Mouse (Mus musculus) c-Kit-positive CD71-positive TER-119-positive erythroid progenitor cells, embryonic 14.5 days (primary cell): ENCODE measurements around the gene Crybg3.

Source experiments
- DNase-seq: peaks from one replicate; pipeline ENCODE4 v3.0.0-alpha.2; 2013; ENCODE audit warnings: low spot score

Crybg3 gene

GRCm38 (mm10) chr16:59579237-59579636 is 21.5 kb downstream of the Crybg3 start:
- no peak for DNase-seq

DNA sequence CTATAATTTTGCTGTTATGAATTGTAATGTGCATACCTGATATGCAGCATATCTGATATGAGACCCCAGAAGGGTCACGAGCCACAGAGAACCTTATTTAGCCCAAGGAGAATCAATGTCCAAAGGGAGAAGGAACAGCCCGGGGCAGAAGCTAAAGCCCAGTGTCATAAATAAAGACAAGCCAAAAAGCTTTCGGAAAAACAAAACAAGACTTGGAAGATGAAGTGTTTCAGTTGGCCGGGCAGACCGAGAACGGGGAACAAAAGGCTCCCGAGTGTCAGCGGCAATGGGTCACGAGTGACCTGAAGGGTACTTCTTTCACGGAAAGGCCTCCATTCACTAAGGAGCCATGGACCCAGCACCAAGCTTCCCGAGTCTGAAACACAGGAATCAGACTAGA is 26.8 kb downstream of the Crybg3 start:
- DNase-seq: no peak

DNA sequence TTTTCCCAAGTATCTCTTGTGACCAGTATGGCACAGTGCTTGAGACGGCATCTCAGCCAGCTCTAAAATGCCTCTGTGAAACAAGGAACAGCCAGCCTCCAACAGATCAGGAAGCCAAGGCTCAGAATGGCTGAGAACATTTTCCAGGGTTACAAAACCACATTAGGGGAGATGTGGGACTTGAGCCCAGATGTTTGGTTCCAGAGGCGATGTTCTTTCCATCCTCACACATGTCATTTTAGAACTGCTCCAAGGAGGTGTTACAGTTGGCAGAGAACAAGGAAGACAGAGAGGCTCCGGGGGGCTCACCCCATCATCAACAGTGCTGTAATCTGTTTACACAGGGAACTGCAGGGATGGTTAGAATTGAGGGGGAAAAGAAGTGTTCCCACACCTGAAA is 28.1 kb downstream of the Crybg3 start:
- DNase-seq: no peak

- no peak for DNase-seq
Observed at GRCm38 (mm10) chr16:59570807-59571206, 30.0 kb downstream of the Crybg3 start.

DNA sequence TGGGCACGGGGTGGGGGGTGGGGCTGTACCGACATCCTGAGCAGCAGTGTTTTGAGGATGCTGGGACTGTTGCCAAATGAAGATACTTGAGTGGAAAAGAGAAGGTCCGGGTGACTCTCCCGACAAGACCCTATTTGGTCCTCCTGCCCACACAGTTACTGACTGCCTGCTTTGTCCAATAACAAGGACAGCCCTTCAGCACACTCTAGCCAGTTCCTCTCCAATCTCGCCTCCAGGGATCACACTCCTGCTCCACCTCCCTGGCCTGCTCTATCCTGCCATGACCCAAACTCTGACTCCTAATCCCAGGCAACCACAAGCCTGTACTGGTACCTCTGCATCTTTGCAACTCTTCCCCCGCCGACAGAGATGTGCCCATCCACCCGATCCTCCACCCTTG is 30.9 kb downstream of the Crybg3 start:
- no peak for DNase-seq

DNA sequence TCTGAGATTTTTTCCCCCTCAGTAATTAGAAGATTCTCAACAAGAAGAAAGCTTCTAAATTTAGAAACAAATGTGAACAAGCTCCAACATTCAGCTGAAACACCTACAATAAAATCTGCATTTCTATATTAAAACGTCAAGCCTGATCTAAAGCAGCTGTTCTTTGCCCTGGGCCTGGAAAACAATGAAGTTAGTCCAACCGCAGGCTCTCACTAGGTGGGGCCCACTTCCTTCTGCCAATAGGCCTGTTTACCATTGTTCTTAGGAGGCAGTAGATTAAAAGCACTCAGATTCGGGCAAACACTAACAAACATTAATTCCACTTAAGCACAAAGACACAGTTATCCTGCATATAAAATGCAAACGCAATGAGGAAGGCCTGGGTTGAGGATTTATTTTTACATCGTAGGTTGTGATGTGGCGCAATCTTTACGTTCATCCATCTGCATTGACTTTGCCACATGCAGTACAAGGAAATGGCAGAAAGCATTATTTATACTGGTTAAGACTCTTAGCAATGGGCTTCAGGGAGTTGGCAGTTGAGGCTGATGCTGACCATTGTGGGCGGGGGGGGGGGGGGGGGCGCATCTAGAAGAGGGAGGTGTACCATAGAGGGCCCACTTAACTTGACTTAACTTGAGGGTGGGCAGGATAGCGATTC is 32.9 kb downstream of the Crybg3 start:
- DNase-seq: no peak

GRCm38 (mm10) chr16:59566437-59566836 is 34.3 kb downstream of the Crybg3 start:
- no peak for DNase-seq

DNA sequence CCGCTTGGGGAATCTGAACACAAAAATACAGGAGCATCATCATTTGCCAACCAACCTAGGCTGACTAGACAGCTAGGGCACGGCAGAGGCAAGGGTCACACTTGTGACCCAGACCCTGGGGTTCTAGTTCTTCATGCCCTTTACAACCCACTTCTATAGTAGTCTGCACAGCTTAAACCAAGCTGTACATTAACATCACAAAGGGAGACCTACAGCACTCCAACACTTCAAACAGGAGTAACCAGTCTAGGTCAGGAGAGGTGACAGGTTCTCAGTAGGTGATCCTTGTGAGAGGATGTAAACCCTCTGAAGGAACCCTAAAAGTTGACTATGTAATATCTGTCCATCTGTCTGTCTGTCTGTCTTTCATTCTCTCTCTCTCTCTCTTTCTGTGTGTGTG is 35.1 kb downstream of the Crybg3 start:
- DNase-seq: no peak

GRCm38 (mm10) chr16:59564025-59564424 is 36.8 kb downstream of the Crybg3 start:
- no peak for DNase-seq

GRCm38 (mm10) chr16:59559300-59560200 is 41.2 kb downstream of the Crybg3 start:
- DNase-seq: no peak

DNA sequence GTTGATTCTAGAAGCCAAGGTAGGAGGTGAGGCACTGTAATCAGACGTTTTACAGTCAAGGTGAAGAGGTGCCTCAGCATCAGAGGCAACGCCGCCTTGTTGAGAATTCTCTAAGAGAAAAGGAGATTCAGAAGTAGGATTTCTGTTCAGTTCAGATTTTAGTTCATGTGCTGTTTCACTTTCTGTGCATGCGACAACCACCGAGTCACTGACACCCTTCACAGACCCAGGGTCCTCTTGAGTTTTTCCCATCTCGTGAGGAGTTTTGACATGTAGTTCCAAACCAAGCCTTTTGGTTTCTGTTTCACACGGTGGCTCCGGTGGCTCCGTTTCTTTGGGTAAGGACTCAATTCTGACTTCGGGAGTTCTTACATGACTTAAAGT is 41.9 kb downstream of the Crybg3 start:
- no peak for DNase-seq

DNA sequence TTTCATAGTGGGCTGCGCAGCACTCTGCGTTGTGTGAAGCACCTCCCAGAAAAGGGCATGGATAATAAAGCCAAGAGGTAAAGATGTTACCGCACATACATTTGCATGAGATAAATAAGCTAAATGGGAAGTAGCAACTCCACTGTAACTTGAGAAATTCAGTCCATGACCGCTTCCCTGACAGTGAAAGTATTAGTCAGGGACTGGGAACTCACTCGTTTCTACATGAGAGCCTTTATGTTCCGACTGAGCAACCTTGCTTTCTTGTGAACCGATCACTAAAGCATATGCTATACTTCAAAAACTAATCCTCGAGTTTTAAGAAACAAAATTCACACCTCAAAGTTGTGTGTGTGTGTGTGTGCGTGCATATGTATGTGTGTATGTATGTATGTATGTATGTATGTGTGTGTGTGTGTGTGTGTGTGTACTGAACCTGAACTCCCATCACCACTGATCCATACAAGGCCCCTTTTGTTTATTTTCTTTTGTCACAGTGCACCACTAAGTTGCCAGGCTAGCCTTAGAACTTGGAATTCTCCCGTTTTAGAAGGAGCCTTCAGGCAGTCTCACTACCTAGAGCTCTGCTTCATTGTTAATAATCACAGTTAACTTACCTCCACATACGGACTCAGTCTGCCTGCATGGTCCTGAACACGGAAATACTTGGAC is 47.2 kb downstream of the Crybg3 start:
- DNase-seq: no peak

GRCm38 (mm10) chr16:59551507-59551906 is 49.3 kb downstream of the Crybg3 start:
- DNase-seq: no peak

- DNase-seq: no peak
Observed at GRCm38 (mm10) chr16:59549631-59550030, 51.1 kb downstream of the Crybg3 start.

GRCm38 (mm10) chr16:59548582-59548947 is 52.2 kb downstream of the Crybg3 start:
- no peak for DNase-seq

DNA sequence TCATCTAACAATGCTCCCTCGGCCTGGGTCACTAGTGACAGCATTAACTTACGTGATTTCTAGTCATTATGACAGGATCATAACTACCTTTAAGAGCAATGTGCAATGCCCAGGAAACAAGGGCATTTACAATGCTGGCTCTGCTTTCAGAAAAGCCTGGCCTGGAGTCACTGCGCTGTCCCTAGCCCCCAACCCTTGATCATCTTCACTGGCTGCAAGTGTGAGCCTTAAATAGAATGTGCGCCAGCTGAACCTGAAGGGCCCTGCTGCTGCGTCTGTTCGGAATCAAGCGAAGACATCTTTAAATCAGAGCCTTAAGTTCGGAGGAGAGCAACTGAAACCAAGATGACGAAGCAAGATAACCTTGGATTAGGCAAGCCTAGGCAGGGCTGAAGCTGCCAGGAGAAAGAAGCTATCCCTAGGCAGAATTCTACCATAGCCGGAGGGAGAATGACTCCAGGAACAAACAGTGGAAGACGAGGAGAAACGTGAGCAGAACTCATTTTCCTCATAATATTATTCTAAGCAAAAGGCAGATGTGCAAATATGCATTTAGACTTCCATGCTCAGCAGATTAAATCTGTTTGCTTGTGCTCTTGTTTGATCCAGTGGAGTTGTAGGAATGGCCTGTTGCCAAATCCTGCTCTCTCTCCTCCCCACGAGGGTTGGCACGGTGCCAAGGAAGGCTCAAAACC is 52.7 kb downstream of the Crybg3 start:
- DNase-seq: no peak

DNA sequence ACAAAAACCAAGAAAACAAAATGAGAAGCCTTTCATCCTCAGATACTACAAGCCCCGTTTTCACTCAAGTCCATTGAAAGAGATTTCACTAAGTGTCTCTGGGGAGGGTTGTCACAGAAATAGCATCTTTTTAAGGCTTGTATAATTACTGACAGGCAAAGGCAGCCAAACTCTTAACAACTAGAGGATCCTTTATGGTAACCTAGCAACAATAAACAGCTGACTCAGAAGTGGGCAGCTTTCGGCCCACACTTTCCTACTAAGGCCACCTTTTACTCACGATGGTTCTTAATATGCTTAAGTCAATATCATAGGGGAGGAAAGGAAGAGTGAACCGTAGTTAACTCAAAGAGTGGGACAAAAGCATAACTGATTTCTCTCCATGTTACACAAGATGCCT is 53.3 kb downstream of the Crybg3 start:
- no peak for DNase-seq

DNA sequence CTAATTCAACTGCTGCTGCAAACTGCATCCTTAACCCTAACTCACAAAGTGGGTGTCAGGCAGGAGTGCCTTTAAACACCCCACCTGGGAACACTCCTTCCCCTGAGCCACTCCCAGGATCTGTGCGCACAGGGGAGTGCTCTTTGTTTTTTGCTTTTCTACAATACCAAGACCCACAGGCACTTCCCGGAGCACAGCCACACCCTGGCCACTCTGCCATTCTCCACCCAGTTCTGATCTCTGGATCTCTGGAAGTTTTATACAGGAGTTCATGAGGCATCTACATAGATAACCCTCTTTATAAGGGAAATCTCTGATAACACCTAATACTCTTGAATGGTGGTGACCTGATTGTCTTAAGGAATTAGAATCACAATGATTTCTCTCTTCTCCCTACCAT is 55.4 kb downstream of the Crybg3 start:
- no peak for DNase-seq

DNA sequence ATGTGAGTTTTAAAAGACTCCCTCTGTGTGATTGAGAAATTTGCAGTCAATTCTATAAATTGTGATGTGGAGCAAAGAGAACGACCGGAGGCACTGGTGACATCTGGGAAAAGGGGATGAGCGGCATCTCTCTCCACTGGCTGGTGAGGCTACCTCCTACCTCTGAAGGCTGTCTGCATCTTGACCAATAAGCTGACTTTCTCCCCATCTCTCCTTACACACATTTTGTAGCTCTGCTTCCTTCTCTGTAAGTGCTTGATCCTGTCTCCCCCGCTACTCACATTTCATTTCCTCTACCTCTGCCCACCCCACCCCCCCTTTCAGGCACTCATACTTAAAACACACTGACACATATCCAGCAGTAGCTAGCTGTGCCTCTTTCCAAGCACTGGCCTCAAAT is 59.4 kb downstream of the Crybg3 start:
- no peak for DNase-seq

GRCm38 (mm10) chr16:59540944-59541343 is 59.8 kb downstream of the Crybg3 start:
- DNase-seq: no peak

GRCm38 (mm10) chr16:59535673-59536072 is 65.1 kb downstream of the Crybg3 start:
- no peak for DNase-seq

DNA sequence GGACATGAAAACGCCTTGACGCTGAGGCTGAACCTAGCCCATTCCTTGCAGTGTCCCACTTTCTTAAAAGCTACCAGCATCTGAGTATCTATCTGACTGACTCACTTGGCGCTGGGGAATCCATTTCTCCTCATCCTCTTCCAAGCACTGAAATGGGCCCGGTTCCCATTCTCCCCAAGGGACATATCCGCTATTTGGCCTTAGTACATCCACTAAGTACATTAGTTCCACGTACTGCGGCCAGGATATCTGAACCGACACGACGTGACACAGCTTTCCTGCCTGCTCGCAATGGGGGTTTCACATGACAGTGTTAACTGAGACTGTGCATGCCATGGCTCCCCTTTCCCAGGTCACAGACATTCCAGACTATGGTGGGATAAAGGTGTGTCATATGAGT is 66.4 kb downstream of the Crybg3 start:
- no peak for DNase-seq

DNA sequence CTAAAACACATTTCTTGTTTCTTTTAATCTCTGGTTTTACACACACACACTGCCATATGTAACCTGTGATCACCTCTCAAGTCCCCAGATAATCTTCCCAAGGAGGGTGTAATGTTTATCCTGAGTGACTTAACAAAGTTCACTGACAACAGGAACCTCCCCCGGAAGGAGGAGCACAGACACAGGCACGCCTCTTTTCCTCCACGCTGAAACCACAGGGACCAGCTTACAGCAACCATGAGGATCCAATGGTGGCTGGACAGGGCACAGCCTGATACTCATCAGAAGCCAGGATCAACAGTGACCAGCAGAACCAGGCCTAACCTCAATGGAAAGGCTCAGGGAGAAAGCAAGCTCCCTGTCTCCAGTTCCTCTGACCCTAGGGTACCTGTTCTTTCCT is 68.2 kb downstream of the Crybg3 start:
- no peak for DNase-seq
